Mouse (Mus musculus) retina, postnatal 1 day (tissue): Measurements from ENCODE around the gene Olfr1368.
"Not testable (repeated sequence)": the region's sequence is repeated elsewhere in the genome, so short reads cannot be mapped to it uniquely, and the experiment has no call there.

ENCODE experiments used
- DNase-seq: peaks from one replicate; pipeline ENCODE4 v3.0.0-alpha.2; 2012

Olfr1368 gene

DNA sequence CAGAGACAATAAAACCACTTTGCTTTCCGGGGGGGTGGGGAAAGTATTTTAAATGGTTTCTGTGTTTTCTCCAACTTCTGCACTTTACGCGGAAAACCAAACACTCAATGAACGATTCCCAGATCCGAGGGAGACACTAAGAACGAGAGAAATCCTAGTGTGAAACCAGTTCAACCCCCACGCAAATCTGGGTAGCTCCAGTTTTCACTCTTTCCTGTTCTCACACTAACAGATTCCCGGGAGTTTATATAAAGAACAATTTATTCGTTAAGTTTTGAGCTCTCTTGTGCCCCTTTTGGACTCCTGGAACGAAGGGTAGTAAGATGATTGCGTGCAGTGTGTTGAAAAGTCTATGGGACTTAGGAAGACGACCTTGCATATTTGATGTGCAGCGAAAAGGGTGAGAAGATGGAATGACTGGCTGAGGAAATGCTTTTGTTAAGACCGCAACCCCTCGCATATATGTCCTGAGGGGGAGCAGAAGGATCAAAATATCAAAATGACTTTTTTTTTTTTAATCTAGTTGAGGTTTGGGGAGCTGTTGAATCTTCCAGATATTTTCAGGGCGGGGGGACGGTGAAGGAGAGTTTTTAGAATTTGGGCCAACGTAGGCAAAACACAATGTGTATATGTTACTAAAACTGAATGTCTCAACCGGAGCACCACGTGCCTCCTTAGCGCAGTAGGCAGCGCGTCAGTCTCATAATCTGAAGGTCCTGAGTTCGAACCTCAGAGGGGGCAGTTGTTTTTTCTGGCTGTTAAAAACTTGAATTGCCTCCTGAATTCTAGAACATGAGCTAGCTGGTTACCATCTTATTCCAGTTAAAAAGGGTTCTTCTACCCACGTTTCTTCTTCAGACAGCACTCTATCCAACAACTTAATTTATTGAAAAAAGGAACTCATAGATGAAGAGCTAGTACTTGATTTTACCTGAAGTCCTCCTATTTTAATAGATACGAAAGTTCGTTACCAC, 21.6 kb upstream of the Olfr1368 start:
- DNase-seq, result peak; percentile 88

DNA sequence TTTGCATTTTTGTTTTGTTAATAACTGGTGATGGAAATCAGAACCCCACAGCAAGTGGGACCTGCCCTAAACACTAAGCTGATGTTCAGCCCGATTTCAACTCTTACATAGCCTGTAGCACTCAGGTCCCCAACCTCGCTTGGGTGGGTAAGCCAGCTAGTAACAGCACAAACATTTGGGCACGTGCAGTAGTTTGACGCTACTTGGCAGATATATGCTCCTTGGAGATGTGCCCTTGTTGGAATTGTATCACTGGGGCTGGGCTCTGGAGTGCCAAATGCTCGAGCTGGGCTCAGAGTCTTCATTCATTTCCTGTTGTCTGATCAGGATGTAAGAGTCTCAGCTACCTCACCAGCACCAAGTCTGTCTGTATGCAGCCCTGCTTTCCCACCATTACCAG, 16.9 kb upstream of the Olfr1368 start:
- DNase-seq, result no peak

DNA sequence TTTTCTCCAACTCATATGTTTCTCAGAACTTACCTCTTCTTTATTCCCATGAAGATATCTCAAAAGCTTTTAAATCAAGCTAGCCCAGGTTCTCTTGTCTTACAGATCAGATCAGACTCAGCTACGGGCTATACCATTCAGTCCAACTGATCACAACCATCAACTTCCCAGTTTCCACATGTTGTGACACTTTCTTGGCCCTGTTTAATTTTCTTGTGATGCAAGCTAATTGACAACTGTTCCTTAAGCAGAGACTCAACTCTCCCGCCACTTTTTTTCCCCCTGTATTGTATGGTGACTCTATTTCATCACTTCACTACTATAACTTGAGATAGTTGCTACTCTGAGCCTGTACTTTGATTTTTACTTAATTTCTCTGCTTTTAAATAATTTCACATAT, 15.9 kb upstream of the Olfr1368 start:
- DNase-seq, result no peak

DNA sequence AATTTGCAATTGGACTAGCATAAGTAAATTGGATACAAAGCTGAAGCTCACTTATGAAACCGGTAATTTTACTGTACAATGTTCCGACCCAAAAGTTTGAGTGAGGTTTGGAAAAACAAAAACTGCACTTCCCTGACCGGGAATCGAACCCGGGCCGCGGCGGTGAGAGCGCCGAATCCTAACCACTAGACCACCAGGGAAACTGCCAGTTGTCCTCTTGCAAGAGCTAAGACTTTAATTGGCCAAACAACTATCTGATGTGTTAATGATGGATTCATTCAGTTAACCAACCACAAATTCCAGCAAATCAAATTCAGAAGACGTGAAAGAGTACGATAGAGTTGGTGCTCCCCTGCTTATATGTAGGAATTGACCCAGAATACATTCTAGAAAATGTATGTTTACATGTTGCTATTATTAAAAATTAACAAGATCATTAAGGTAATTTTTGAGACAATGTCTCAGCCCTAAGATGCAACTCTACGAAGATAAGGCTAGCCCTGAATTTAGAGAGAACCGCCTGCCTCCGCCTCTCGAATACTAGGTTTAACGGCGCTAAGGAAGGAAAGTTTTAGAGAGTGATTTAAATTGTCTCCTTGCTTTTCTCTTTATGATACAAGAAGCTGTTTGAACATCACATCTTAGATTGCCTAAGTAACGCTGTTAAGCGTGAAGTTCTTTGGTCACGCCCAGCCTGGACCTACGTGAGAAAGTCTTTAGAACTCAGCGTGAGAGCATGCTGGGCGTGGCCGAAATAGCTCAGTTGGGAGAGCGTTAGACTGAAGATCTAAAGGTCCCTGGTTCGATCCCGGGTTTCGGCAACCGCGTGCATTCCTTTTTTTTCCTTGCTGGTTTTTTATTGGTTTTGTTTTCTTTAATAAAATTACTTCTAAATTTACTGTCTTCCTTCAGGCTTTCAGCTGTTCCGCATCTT, 15.3 kb upstream of the Olfr1368 start:
- peak; percentile 95 for DNase-seq

- DNase-seq, result peak; percentile 54
These were observed 14.4 kb upstream of the Olfr1368 start for GRCm38 (mm10) chr13:21160041-21160511.

- DNase-seq, result no peak
These were observed 13.8 kb upstream of the Olfr1368 start for GRCm38 (mm10) chr13:21159475-21159819.

DNA sequence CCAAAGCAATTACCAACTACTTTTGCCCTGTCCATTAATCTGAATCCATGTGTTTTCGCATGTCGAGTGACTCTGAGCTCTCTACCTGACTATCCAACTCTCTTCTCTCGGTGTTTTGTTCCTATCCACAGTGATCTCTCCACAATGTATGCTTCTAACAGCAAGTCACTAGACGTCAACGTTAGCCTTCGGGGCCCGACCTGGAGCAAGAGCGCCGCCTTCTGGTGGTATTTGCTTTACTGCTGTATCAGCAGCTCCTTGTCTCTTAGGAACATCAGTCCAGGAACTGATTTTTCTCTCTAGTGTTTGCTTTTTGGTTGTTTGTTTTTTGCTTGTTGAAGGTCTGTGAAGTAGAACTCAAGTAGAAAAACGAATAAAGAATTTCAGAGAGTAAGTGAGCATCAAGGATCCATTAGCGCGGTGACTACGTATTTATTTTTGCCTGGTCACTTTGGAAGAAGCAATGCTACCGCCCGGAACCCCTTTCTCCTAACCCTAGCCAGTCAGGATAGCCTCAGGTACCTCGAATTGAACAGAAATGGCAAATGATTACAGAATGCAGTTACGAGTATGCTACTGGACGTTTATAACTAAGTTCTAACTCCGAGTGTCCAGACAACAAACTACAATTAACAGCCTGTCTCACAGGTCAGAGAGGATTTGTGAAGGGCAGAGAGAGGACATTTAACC, 13.3 kb upstream of the Olfr1368 start:
- peak; percentile 89 for DNase-seq

DNA sequence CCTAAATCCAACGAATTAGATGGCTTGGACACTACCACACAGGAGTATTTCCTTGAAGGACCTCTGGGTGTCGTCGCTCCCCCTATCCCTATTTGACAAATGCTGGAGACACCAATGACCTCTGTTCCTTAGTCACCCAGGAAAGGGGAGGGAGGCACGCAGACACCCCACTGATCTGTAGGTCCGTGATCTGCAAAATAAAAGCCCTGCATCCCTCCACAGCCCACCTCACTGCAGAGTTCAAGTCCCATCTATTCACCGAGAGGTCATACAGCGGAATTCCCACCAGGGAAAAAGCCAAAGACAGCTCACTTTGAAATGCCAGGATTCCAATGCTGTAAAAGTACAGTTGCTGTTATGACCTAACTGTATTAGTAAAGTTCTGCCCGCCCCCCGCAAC, 12.4 kb upstream of the Olfr1368 start:
- DNase-seq, result peak; percentile 38

DNA sequence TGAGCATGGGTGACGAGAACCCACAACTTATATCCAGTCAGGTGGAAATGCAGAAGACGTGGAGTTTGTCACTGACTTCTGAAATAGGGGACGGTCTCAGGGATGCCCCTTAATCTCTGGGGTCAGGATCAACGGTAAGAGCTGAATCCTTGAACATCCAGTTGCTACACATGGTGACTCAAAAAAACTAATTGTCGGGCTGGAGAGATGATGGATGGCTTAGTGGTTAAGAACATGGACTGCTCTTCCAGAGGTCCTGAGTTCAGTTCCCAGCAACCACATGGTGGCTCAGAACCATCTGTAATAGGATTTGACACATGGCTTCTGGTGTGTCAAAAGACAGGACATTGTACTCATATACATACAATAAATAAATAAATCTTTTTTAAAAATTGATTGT, 10.2 kb upstream of the Olfr1368 start:
- DNase-seq, result no peak

DNA sequence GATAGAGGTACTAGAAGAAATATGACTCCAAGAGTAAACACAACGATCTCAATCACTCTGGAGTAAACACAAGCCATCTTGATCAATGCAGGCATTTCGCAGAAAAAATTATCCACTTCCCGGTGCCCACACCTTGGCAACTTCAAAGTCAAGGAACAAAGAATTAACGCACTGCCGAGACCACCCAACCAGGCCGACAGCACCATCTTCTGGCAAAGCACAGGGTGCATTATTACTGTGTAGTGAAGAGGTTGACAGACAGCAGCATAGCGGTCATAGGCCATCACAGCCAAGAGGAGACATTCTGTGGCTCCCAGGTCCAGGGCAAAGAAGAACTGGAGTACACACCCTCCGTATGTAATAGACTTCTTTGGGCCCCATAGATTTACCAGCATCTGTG, 3.2 kb downstream of the Olfr1368 start:
- DNase-seq, result peak; percentile 13

GRCm38 (mm10) chr13:21129339-21129738, 16.3 kb downstream of the Olfr1368 start, which contains the start of gene Olfr263:
Gene Olfr263, plus strand, starts transcription at chr13:21129639.
- DNase-seq, result not testable (repeated sequence)

DNA sequence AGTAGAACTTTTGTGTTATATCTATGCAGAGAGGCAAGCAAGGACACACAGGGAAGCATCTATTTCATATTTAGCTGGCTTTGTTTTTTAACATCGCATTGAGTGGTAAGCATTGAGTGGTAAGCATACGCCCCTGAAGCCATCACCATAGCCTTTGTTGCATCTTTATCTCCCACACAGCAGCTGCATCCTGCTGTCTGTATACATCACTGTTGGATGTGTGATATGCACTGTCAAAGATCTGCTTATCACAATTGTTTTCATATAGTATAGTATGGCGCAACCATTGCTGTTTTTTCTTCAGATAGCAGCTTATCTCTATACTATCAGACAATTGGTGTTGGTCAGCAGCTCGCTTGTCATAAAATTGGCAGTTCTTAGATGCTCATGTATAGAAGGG, 31.5 kb downstream of the Olfr1368 start:
- DNase-seq, result no peak

DNA sequence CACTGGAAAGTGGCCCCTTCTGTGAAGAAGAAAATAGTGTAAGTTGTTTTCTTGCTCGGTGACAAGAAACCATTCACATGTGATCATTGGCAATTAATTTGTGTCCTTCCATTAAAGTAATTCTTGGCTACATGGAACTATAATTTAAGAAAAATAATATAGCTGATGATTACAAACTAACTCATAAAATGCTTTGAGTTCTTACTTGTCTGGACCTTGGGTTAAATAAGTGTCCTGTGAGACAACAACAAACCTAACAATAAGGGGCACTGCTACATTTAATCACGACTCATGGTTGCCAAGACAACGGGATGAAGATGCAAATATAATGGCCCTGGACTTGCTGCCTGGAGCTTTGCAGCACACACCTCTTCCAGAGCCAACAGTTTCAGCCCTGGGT, 34.5 kb downstream of the Olfr1368 start, which contains the start of gene Olfr1369-ps1:
Gene Olfr1369-ps1 (plus strand): TSS at position 301 of the 400 bp plus-strand sequence.
- not testable (repeated sequence) for DNase-seq

- no peak for DNase-seq
These were observed 35.2 kb downstream of the Olfr1368 start for GRCm38 (mm10) chr13:21110441-21110840.

- no peak for DNase-seq
These were observed 35.9 kb downstream of the Olfr1368 start for GRCm38 (mm10) chr13:21109759-21110158.
